Mouse (Mus musculus): ENCODE data around the gene Spcs2. TPM values are rescaled to one million over a fixed set of nuclear protein-coding genes. Genes with fewer than 3 reads are reported as not detected.

The Spcs2 gene
- polyA plus RNA-seq, 1 experiment = 104 TPM

- Histone ChIP-seq H3K27me3 (ENCODE audit: control insufficient read depth, insufficient read depth, low read length, poor library complexity, severe bottlenecking) (no peaks in the 10 kb centered on the region), H3K4me3 (ENCODE audit: low read depth, low read length) (no peak overlapping the region), H3K4me1 (ENCODE audit: control insufficient read depth, insufficient read depth, low read length) (no peaks in the 10 kb centered on the region), H3K9ac (ENCODE audit: low read depth, poor library complexity, severe bottlenecking) (no peak overlapping the region), H3K27ac (ENCODE audit: insufficient read depth, low read length) (no peak overlapping the region), H3K9me3 (replicated peaks; ENCODE audit: control insufficient read depth, insufficient read depth, low read length, poor library complexity, severe bottlenecking) (no peaks in the 10 kb centered on the region), H3K36me3 (ENCODE audit: control insufficient read depth, insufficient read depth, low read length, poor library complexity, severe bottlenecking) (no peaks in the 10 kb centered on the region)
- TF ChIP-seq CTCF (IDR thresholded peaks at IDR 0.05; ENCODE audit: low read depth, low read length) = no peak
- TF ChIP-seq EP300 (IDR thresholded peaks at IDR 0.05; ENCODE audit: insufficient read depth, low read depth, low read length) = no peak
- TF ChIP-seq POLR2A (IDR thresholded peaks at IDR 0.05; ENCODE audit: insufficient read depth, low read length) = no peak
Observed at GRCm38 (mm10) chr7:99788563-99788962, 74.7 kb downstream of the Spcs2 start.

GRCm38 (mm10) chr7:99787935-99788334 lies 75.3 kb downstream of the Spcs2 start:
- no peaks in the 10 kb centered on the region for H3K27me3 ChIP-seq (ENCODE audit: control insufficient read depth, insufficient read depth, low read length, poor library complexity, severe bottlenecking)
- H3K4me1 ChIP-seq (ENCODE audit: control insufficient read depth, insufficient read depth, low read length) = no peaks in the 10 kb centered on the region
- H3K9me3 ChIP-seq (replicated peaks; ENCODE audit: control insufficient read depth, insufficient read depth, low read length, poor library complexity, severe bottlenecking) = no peaks in the 10 kb centered on the region
- H3K9ac ChIP-seq (ENCODE audit: low read depth, poor library complexity, severe bottlenecking) = no peak overlapping the region
- H3K4me3 ChIP-seq (ENCODE audit: low read depth, low read length) = no peak overlapping the region
- TF ChIP-seq CTCF (IDR thresholded peaks at IDR 0.05; ENCODE audit: low read depth, low read length) = no peak
- TF ChIP-seq POLR2A (IDR thresholded peaks at IDR 0.05; ENCODE audit: insufficient read depth, low read length) = no peak
- no peak for TF ChIP-seq EP300 (IDR thresholded peaks at IDR 0.05; ENCODE audit: insufficient read depth, low read depth, low read length)
- no peaks in the 10 kb centered on the region for H3K36me3 ChIP-seq (ENCODE audit: control insufficient read depth, insufficient read depth, low read length, poor library complexity, severe bottlenecking)
- H3K27ac ChIP-seq (ENCODE audit: insufficient read depth, low read length) = no peak overlapping the region

Other genes with a start within 250 kb of the Spcs2 start
- gene Tpbgl, start 236.4 kb downstream of the Spcs2 start, polyA plus RNA-seq (2011; ENCODE audit: insufficient read depth, insufficient read length, low read depth, missing spikeins) = not detected in 2 replicates
- gene Slco2b1, start 152.1 kb downstream of the Spcs2 start, polyA plus RNA-seq (2011; ENCODE audit: insufficient read depth, insufficient read length, low read depth, missing spikeins) = not detected in 2 replicates
- not detected in 2 replicates for gene Olfr520, start 133.2 kb downstream of the Spcs2 start, polyA plus RNA-seq (2011; ENCODE audit: insufficient read depth, insufficient read length, low read depth, missing spikeins)
- not detected in 2 replicates for gene Olfr521, start 100.0 kb downstream of the Spcs2 start, polyA plus RNA-seq (2011; ENCODE audit: insufficient read depth, insufficient read length, low read depth, missing spikeins)
- gene Neu3, start 35.0 kb downstream of the Spcs2 start, polyA plus RNA-seq (2011; ENCODE audit: insufficient read depth, insufficient read length, low read depth, missing spikeins) = 4.0 and 5.0 TPM in 2 replicates
- gene Xrra1, start 4.3 kb downstream of the Spcs2 start, polyA plus RNA-seq (2011; ENCODE audit: insufficient read depth, insufficient read length, low read depth, missing spikeins) = 0.87 TPM in 1 of 2 replicates, not detected in the other
- gene Rnf169, start 117.0 kb upstream of the Spcs2 start, polyA plus RNA-seq (2011; ENCODE audit: insufficient read depth, insufficient read length, low read depth, missing spikeins) = 54.9 and 56.4 TPM in 2 replicates
- gene Chrdl2, start 142.7 kb upstream of the Spcs2 start, polyA plus RNA-seq (2011; ENCODE audit: insufficient read depth, insufficient read length, low read depth, missing spikeins) = not detected in 2 replicates